Mouse (Mus musculus) liver, adult (tissue): ENCODE results near the gene Tmco4.

ENCODE experiments used
- GATA4 ChIP-seq: IDR thresholded peaks from 2 replicates; pipeline ENCODE4 v1.6.1; 2014; ENCODE audit warnings: mild to moderate bottlenecking, low read length; ENCODE audit not compliant: insufficient replicate concordance

Gene Tmco4

DNA sequence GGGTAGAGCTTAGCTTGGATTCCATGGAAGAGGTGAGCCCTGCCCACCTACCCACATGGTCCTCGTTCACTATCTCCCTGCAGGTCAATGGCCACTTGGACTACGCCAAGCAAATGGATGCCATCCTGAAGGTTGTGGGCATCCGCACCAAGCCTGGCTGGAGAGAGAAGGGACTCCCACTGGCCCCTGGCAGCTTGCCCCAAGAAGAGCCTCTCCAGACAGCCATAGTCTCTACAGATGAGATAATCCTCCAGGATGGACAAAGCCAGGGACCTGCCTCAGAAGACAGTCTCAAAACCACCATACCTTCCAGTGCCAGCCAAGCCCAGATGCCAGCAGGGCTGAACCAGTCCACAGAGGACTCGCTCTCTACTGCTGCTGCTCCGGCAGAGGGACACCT lies 85.3 kb downstream of the Tmco4 start:
- no peak for TF ChIP-seq GATA4

- TF ChIP-seq GATA4 = no peak
Observed at GRCm38 (mm10) chr4:139059569-139059968, 86.9 kb downstream of the Tmco4 start.

DNA sequence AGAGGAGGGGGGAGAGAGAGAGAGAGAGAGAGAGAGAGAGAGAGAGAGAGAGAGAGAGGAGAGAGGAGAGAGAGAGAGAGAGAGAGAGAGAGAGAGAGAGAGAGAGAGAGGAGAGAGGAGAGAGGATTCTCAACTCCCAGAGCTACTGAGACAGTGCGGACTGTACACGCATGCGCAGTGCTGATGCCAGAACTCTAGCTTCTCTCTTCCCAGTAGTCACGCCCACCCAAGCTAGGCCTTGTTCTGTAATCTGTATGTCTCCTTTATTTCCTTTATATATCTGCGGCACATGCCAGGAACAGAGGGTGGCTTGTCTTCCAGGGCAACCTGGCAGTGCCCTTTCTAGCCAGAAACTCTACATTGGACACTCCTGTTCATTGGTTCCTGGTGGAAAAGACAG lies 92.1 kb downstream of the Tmco4 start:
- TF ChIP-seq GATA4 = no peak

- TF ChIP-seq GATA4 = no peak
Observed at GRCm38 (mm10) chr4:139068287-139068686, 95.6 kb downstream of the Tmco4 start.

GRCm38 (mm10) chr4:139074060-139074459 lies 101.4 kb downstream of the Tmco4 start:
- TF ChIP-seq GATA4 = no peak

- no peak for TF ChIP-seq GATA4
Observed at GRCm38 (mm10) chr4:139075041-139075711, 102.5 kb downstream of the Tmco4 start, which contains the start of gene Htr6. Htr6 (minus strand) TSS chr4:139075570.

- no peak for TF ChIP-seq GATA4
Observed at GRCm38 (mm10) chr4:139075915-139076314, 103.2 kb downstream of the Tmco4 start.

- no peak for TF ChIP-seq GATA4
Observed at GRCm38 (mm10) chr4:139078313-139078712, 105.6 kb downstream of the Tmco4 start.

DNA sequence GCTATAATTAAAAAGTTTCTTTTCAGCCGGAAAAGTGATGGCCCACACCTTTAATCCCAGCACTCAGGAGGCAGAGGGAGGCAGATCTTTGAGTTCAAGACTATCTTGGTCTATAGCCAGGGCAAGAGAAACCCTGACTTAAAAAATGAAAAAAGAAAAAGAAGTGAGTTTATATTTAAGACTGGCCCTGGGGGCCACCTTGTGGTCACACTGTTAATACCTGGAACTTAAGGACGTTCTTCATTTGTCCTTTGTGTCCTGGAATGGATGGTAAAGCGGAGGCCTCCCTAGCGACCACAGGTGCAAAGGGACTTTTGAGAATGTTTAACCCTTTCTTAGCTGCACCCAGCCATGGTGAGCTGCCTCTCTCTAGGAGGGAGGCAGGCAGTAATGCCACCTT lies 106.0 kb downstream of the Tmco4 start:
- TF ChIP-seq GATA4 = no peak

GRCm38 (mm10) chr4:139079439-139079838 lies 106.8 kb downstream of the Tmco4 start:
- no peak for TF ChIP-seq GATA4

DNA sequence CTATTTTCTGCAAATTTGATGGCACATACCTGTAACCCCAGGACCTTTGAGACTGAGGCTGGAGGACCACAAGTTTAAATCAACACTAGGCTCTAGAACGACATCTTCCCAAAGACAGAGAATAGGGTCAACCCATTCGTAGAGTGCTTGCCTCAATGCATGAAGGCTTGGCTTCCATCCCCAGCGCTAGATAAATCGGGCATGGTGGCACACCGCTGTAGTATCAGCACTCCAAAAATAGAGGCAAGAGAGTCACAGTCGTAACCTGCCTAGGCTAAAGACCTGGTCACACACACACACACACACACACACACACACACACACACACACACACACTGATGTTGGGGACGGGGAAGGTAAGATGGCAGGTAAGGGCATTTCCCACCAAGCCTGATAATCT lies 107.6 kb downstream of the Tmco4 start:
- no peak for TF ChIP-seq GATA4

GRCm38 (mm10) chr4:139081270-139081931 lies 108.7 kb downstream of the Tmco4 start:
- no peak for TF ChIP-seq GATA4

GRCm38 (mm10) chr4:139082790-139083564 lies 110.3 kb downstream of the Tmco4 start:
- TF ChIP-seq GATA4 = no peak

DNA sequence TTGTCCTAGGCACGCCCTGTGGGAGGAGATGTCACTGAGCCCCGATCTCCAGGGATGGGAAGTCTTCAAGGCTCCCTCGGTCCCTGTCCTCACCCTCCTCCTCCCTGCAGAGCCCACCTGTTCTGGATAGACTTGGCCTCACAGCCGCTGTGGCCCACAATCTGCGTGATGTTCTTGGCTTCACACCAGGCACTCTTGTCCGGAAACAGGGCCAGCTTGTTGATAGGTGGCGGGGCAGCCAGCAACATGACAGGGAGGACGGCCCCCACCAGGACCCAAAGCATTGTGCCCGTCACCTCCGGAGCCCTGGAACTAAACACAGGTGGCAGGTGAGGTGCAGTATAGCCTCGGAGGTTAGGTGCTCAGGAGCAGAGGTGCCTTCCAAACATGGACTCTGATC lies 112.6 kb downstream of the Tmco4 start:
- TF ChIP-seq GATA4 = no peak

GRCm38 (mm10) chr4:139086037-139086436 lies 113.3 kb downstream of the Tmco4 start:
- TF ChIP-seq GATA4 = no peak

- TF ChIP-seq GATA4 = no peak
Observed at GRCm38 (mm10) chr4:139086984-139087383, 114.3 kb downstream of the Tmco4 start.
